Mouse (Mus musculus) granulocyte monocyte progenitor cell, adult 5-6 weeks (primary cell): ENCODE results near the gene Nmnat2. TPM values are rescaled to one million over a fixed set of nuclear protein-coding genes. Genes with fewer than 3 reads are reported as not detected.
A peak's percentile ranks its signal among the peaks of the same experiment; 100 is the strongest.

ENCODE experiments used
- ATAC-seq: replicated peaks from 2 replicates; pipeline ENCODE4 v1.8.0; 2016; ENCODE audit warnings: mild to moderate bottlenecking, moderate TSS enrichment, inconsistent platforms; ENCODE audit not compliant: poor library complexity, severe bottlenecking
- total RNA-seq, 2 experiments: library from RNA; stranded (forward) in 1 of 2; stranded (reverse) in 1 of 2; fragments of 200-712, 200-1000 nt in 1 of 2; fragments of >200 nt in 1 of 2; fragmentation: Nextera tagmentation in 1 of 2; gene quantifications; 2 replicates each; pipeline ENCODE4 v1.2.3; 2014 to 2017

The Nmnat2 gene
- total RNA-seq, 2 experiments from 2014 or later = not detected

DNA sequence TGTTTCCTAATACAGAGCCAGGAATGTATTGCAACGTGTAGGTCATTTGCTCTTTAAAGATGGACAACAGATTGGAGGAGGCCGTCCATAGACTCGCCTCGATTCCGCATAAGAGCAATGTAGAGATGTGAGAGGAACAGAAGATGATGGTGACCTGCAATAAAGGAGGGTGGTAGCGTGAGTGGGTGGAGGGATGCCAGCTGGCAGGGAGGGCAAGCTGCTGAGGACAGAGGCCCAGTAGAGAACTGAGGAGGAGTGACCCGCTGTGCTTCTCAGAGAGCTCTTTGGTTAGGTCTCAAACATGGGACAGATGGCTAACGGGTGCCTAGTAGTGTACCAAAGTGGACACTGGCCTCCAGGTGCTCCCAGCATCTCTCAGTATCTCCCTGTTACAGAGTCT, 23.9 kb downstream of the Nmnat2 start:
- no peak for ATAC-seq

DNA sequence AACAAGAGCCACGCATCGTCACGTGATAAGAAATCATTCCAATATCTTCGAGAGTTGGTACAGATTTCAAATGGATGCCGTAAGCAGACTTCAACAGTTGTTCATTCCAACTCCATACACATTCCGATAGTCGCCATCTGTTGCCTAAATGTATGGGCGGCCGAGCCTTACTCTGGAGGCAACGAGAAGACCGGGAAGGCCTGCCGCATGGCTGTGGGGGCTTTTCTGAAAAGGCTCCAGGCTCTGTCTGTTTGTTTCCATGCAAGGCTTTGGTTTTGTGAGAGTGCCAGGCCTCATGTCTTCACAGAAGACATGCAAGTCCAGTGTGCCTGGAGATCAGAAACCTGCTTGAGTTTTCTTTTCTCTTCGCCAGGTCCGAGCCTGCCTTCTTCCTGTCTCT, 28.6 kb downstream of the Nmnat2 start:
- no peak for ATAC-seq

DNA sequence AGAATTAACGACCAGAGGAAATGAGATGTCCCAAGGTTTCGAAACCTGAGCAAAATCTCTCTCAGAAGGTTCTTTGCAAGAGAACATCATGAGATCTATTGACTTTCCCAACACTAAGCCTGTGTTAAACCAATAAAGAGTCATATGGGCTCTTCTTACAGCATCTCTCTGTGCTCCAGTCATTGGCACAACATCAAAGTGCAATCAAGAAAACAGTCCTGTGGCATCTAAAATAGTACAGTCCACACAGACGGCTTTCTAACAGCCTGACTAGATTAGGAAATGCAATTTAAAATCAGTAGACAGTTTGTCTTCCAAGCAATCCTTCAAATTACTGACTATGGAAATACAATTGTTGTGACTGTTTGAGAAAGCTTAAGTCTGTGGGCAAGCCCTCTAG, 32.2 kb downstream of the Nmnat2 start:
- no peak for ATAC-seq

DNA sequence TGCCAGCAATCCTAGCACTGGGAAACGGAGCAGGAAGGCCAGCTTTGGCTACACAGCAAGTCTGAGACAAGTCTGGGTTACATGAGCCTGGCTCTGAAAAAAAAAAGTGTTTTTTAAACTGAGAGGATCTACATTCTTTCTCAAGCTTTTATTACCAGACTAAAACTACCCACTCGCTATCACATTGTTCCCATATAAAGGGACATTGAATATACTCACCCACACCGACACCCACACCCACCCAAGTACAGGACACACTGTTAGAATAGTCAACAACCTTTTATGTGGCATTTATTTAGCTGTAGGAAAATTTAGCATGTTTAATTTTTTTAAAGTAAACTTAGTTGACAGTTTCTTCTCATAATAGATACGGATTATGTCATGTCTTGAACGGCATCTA, 35.3 kb downstream of the Nmnat2 start:
- no peak for ATAC-seq

DNA sequence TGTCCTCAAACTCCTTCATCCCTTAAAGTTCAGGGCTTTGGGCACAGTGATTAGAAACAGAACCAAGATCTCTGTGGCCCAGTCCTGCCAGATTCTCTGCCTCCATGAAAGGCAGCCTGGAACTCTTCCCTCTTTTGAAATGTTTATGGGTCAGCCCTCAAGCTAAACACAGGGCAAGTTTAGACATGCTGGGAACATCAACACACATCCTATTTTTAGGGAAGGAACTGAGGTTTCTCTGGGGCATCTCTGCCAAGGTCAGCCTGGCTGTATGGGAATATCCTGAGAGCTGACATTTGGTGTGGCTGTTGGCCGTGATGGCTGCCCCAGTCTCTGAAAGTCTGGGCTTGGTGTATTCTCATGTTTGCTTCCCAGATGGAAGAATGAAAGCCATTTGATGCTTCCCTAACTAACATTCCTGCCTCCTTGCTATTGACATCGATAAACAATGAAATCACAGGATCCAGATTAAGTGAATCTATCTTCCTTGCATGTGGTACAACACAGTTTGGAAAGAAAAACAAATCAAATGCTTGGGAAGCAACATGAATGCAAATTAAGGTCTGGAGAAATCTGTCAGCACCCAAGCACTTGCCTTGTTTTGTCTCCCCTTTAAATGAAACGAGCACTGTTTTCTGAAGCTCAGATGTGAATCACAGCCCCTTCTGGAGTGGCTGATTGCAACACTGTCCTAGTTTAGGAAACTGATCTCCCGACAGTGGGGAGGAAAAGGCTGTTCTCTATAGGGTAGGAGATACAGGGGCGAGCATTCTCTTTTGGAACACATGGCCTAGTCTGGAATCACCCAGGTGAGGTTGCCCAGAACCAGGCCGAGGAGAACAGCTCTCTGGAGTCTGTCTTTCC, 37.7 kb downstream of the Nmnat2 start:
- ATAC-seq = no peak

DNA sequence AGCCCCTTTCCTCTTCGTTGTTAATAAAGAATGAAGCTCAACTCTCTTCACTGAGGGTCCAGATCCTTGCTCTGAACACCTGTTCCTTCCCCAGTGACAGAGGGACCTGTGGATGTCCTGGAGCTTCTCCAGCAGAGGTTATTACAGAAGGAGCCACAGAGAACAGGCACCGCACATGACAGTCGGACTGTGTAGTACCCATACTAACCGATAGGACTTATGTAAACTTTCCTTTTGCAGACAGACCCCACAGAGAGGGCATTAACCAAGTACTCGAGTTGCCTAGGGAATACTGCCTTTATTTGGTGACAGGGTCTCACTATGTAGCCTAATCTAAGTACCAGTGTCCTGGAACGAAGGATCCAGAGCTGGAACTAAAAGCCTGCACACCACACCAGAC, 39.0 kb downstream of the Nmnat2 start:
- no peak for ATAC-seq

DNA sequence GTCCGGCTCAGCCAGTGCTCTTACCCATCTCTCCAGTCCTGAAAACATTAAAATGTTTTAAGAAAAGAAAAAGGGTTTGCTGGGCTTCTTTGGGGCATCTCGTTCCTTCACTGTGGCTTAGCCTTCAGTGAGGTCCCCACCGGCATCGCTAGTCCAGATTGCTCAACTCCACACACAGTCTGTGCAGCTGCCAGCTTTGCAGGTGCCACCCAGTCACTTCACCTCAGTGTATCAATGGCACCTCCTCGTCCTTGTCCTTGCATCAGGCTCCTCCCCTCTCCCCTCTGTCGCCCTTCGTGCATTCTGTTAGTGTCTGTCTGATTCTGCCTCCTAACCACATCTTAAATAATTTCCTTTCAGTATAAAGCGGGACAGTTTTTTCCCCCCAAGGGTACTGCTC, 45.2 kb downstream of the Nmnat2 start:
- ATAC-seq = no peak

GRCm38 (mm10) chr1:153000486-153001228, 45.9 kb downstream of the Nmnat2 start:
- no peak for ATAC-seq

DNA sequence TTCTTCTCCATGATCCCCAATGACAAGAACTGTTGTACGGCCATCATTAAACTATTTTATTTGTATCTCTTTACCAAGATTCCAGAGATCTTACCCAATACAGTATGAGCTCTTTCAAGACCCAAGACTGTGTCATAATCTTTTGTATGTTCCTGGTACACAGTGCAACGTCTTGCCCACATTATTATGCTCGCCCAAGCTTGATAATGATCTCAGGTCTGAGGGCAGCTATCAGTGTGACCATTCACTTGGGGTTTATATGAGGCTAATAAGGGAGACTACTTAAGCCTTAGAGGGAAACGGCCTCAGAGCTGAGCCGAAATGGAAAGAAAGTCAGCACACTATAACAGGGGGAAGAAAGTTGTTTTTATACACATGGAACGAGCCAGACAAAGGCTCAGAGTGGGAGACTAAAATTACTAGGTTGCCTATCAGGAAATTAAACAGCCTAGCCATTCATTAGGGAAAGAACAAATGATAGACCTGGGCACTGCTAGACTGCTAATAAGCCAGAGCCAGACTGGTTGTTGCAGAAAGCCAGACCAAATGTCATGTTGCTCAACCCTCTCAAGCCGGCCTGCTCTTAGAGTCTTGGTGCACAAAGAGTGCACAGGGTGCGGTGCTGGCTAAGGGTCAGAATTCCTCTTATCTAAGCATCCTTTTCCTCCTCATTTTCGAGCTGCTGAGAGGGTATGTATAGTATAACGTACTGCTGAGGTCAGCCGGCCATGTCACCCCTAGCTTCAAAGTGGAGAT, 47.7 kb downstream of the Nmnat2 start:
- peak; percentile 33 for ATAC-seq

- no peak for ATAC-seq
These were observed 49.7 kb downstream of the Nmnat2 start for GRCm38 (mm10) chr1:153004472-153004871.

DNA sequence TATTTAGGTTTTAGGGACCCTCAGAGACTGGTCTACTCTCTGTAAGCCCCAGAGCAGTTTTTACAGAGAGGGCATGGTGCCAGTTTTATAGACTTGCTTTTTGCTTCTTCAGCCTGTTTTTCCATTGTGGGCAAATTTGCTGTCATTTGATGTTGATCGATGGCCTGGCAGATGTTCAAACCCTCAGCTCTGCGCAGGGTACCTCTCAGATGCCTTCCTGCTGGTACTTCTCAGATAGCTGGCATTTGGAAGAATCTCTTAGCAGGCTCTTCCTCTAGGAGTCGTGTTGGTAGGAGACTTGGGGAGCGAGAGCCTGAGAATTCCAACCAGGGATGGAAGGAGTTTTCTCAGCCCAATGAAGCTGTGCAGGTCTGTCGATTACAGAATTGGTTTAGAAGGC, 51.3 kb downstream of the Nmnat2 start:
- ATAC-seq = no peak

GRCm38 (mm10) chr1:153006761-153007160, 52.0 kb downstream of the Nmnat2 start:
- ATAC-seq = no peak

GRCm38 (mm10) chr1:153007292-153007691, 52.5 kb downstream of the Nmnat2 start:
- ATAC-seq = no peak

DNA sequence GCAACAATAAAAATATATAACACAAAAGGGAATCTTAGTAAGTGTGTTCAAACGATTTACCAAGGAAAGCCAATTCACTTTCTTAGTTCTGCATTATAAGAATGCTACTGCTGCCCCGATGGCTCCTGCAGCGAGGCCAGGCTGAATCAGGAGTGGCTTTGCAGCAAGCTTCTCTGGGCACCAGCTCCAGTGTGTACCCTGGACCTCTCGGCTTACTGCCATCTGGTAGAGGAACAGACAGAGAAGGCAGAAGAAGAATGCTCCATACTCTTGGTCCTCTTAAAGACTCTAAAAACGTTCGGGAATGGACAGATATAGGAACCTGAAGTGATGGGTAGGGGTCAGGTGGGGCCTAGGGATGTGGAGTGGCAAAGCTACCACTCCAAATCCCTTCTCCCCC, 53.0 kb downstream of the Nmnat2 start:
- ATAC-seq = no peak

GRCm38 (mm10) chr1:153009338-153009737, 54.5 kb downstream of the Nmnat2 start:
- ATAC-seq = no peak

DNA sequence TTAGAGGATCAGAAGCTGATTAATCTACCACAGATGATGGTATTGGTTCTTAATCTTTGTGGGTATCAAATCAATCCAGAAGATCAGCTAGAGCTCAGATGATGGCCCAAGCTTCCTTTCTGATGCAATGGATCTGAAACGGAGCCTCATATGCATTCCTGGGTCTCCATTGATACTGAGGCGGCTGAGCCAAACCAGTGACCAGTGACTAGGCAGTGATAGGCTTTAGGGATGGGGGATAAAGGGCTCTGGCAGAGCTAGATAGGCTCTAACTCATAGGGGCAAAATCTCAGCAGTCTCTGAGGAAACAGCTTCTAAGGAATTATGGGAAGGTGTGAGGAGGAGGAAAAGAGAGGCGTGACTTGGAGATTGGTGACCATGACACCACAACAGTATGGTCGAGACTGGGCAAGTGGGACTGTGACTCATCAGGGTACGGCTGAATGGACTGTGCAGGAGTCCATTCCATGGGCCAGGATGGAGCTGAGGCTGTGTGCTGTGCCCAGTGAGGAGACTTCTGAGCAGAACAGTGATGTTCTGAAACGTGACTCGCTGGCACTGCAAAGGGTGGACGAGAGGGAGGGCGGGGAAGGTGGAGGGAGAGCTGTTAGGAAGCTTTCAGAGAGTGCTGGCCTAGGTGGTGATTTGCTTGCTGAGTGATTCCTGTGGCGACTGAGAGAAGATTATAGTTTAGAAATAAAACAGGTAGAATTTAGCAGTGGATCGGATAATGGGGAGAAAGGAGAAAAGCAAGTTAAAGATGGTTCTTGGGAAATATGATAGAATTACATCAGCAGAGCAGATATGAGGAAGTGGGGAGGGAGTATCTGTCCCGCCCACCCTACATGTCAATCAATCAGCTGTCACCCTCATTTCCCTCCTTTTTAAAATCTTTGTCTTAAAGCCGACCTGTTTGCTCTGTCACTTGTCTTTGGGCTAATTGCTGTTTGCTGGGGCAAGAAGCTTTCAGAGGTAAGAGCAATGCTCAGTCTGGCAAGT, 55.9 kb downstream of the Nmnat2 start:
- ATAC-seq = peak; percentile 42

DNA sequence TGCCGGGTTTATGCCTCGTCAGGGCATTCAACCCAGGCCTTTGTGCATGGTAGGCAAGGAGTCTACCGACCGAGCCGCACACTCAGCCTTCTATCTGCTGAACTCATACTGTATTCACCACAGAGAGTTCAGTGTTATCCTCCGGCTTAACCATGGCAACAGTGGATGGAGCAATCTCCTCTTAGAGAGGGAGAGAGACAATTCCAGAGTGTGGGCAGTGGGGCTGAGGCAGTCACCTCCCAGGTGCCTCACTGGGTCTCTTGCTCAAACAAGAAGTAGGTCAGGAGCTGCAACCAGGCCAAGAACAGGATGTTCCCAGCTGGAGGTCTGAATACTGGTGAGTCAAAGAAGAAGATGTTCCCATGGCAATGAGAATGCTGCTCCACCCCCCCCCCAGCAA, 56.8 kb downstream of the Nmnat2 start:
- ATAC-seq = no peak

GRCm38 (mm10) chr1:153013541-153014288, 58.9 kb downstream of the Nmnat2 start:
- no peak for ATAC-seq
